Mouse (Mus musculus) lung, postnatal 0 days (tissue): ENCODE results near the gene Ggt5. TPM values are rescaled to one million over a fixed set of nuclear protein-coding genes. Genes with fewer than 3 reads are reported as not detected.

Experiments
- ATAC-seq: fragments of 200-750 bp; cut with Nextera tagmentation; 2 replicates; pipeline ENCODE4 v1.8.0; 2017; ENCODE audit warnings: moderate library complexity
- DNase-seq: peaks from one replicate; pipeline ENCODE4 v3.0.0-alpha.2; 2016; ENCODE audit warnings: low spot score
- H3K27ac ChIP-seq: fragments of 300-500 bp; sonication (generic); 2 replicates; pipeline ENCODE4 v1.5.1; 2014; ENCODE audit warnings: antibody characterized with exemption, mild to moderate bottlenecking, low read length, mixed read lengths
- H3K27me3 ChIP-seq: fragments of 300-500 bp; sonication (generic); replicated peaks from 2 replicates; pipeline ENCODE4 v1.6.1; 2014; ENCODE audit warnings: low read length, mixed read lengths; ENCODE audit not compliant: insufficient read depth
- H3K36me3 ChIP-seq: fragments of 300-500 bp; sonication (generic); 2 replicates; pipeline ENCODE4 v1.6.1; 2014; ENCODE audit warnings: low read length, mixed read lengths; ENCODE audit not compliant: insufficient read depth
- H3K4me1 ChIP-seq: fragments of 300-500 bp; sonication (generic); 2 replicates; pipeline ENCODE4 v1.6.1; 2014; ENCODE audit warnings: antibody characterized with exemption, low read depth, low read length, mixed read lengths; ENCODE audit not compliant: insufficient read depth
- H3K4me2 ChIP-seq: fragments of 300-500 bp; sonication (generic); replicated peaks from 2 replicates; pipeline ENCODE4 v1.6.1; 2014; ENCODE audit warnings: low read depth, mild to moderate bottlenecking, low read length, moderate library complexity, mixed read lengths
- H3K4me3 ChIP-seq: fragments of 300-500 bp; sonication (generic); 2 replicates; pipeline ENCODE4 v1.5.1; 2014; ENCODE audit warnings: low read depth, low read length
- H3K9ac ChIP-seq: fragments of 300-500 bp; sonication (generic); replicated peaks from 2 replicates; pipeline ENCODE4 v1.6.1; 2014; ENCODE audit warnings: low read depth, mild to moderate bottlenecking
- H3K9me3 ChIP-seq: fragments of 300-500 bp; sonication (generic); 2 replicates; pipeline ENCODE4 v1.6.1; 2016; ENCODE audit warnings: low read length, mixed read lengths
- CTCF ChIP-seq: IDR thresholded peaks from 2 replicates; pipeline ENCODE4 v1.5.1; 2016; ENCODE audit warnings: antibody characterized with exemption, mild to moderate bottlenecking
- EP300 ChIP-seq: IDR thresholded peaks from 2 replicates; pipeline ENCODE4 v1.6.1; 2016; ENCODE audit warnings: antibody characterized with exemption, mild to moderate bottlenecking, control low read depth
- WGBS: fragments of 180-500 bp; shearing (Covaris S2); extraction: QIAGEN DNeasy Blood & Tissue Kit; methylation state at CpG from one replicate; pipeline ENCODE4 v1.1.7; 2014; 5-methylcytosine and 5-hydroxymethylcytosine counted together
- polyA plus RNA-seq: library from polyadenylated mRNA; unstranded; fragments of >200 nt; fragmentation: Nextera tagmentation; extraction: Ambion mirVana; gene quantifications from 2 replicates; pipeline ENCODE4 v1.2.1, GENCODE M21; 2015

Ggt5 gene
- polyA plus RNA-seq, 1 experiment from 2014 or later, result 3.4 TPM

DNA sequence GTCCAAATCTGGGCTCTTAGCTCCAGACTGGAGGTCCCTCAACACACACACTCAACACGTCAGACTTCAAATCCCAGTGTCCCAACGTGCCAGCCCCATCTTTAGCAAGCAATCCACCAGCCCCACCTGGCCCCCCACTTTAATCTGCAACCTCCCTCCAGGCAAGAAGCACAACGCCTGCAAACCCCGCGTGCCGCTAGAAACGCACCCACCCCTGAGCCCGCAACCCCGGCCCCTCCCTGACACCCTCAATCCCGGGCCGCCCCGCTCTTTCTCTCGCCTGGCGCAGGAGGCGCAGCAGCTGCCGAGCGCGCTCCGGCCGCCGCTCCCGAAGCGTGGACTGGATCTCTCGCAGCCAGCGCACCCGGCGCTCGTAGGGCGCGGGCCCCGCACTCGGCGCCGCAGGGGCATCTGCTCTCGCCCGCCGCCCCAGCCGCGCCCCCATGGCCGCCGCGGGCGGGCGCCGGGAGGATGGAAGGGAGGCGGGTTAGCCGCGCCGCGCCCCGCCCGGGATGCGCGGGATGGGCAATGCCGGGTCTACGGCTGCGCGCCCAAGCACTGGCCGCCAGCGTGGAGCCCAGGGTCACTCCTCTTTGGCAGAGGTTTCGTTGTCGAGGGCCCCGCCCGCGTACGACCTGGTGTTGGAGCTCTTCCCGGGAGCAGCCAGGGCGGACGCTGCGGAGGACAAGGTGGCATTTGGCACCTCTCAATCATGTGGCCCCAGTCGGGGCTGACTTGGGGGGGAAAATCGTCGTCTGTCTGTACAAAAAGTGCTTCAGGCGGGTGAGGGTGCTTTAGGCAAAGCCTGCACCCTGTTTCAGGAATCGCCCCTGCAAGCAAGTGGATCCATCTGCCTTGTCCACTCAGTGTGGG lies 29.2 kb upstream of the Ggt5 start, which contains the start of gene Lrrc75b:
Lrrc75b (minus strand) TSS at position 655 of the 873 bp plus-strand sequence.
- DNase-seq (peak; percentile 52), ATAC-seq (peak; percentile 56)
- Histone ChIP-seq H3K9ac (no peak within 1 kb of the TSS; the same call in 1 of the 2 replicates), H3K4me3 (peak within 1 kb of the TSS; percentile 47), H3K4me2 (peak within 1 kb of the TSS; percentile 81), H3K4me1 (peaks cover 5% of the 10 kb centered on the region; the same call in 1 of the 2 replicates), H3K9me3 (no peaks in the 10 kb centered on the region), H3K27me3 (peaks cover 19% of the 10 kb centered on the region), H3K27ac (no peak within 1 kb of the TSS), H3K36me3 (no peaks in the 10 kb centered on the region)
- WGBS, result under 1% methylated on average over 65 of the region's 75 CpGs
- TF ChIP-seq EP300, result no peak

DNA sequence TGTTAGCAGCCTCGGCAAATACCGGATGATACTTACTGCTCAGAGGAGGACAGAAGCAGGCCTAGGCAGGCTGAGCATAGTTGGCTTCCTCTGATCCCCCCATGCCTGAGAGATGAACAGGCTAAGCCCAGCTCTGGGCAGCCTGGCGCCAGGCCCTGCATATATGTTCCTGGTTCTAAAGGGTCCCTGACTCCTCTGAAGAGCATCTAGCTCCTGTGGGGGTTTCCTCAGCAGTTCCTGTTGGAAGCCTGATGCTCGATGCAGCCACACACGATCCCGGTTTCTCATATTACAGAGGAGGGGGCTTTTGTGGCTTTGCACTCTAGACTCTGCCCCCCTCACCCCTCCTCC lies 28.6 kb upstream of the Ggt5 start:
- 20% methylated on average over 6 of the region's 6 CpGs for WGBS
- H3K27me3 ChIP-seq, result peaks cover 19% of the 10 kb centered on the region
- no peaks in the 10 kb centered on the region for H3K9me3 ChIP-seq
- DNase-seq (no peak), ATAC-seq (peak; percentile 16; the same call in 1 of the 2 replicates)
- no peak overlapping the region for H3K9ac ChIP-seq
- H3K4me1 ChIP-seq, result peaks cover 5% of the 10 kb centered on the region; the same call in 1 of the 2 replicates
- TF ChIP-seq EP300 (no peak), CTCF (no peak)
- H3K27ac ChIP-seq, result no peak overlapping the region
- H3K36me3 ChIP-seq, result no peaks in the 10 kb centered on the region
- peak overlapping the region; percentile 81 for H3K4me2 ChIP-seq
- H3K4me3 ChIP-seq, result no peak overlapping the region

DNA sequence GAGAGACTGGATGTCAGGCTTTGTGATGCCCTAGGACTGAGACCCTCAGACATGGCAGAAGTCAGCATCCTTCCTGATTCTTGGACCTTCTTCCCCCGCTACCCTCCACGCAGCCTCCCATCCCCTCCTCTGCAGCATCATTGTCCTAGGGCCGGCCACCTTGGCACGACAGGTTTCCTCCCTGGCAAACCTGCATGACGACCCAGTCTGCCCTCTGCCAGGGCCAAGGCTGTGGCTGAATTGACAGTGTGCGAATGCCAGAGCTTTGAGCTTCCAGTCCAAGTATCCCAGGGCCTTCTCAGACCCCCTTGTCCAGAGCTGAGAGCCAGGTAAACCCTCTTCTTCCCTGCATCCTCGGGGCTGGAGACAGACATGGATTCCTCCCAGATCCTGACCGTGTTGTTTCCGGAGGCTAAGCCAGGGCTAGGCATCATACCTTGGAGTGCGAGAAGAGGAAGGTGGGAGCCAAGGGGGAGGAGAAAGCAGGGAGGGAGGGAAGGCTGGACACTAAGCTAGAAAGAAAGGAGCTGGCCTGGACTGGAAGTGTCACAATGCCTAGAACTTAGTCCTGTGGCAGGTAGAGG lies 28.0 kb upstream of the Ggt5 start, which contains the start of gene Ggt1:
Ggt1 (plus strand) TSS at position 534 of the 584 bp plus-strand sequence.
- no peak within 1 kb of the TSS for H3K4me3 ChIP-seq
- no peak within 1 kb of the TSS for H3K27ac ChIP-seq
- no peaks in the 10 kb centered on the region for H3K36me3 ChIP-seq
- H3K4me2 ChIP-seq, result peak within 1 kb of the TSS; percentile 81; the same call in 1 of the 2 replicates
- H3K9me3 ChIP-seq, result no peaks in the 10 kb centered on the region
- ATAC-seq, result no peak
- H3K9ac ChIP-seq, result no peak within 1 kb of the TSS
- no peak for TF ChIP-seq EP300
- no peak for TF ChIP-seq CTCF
- peaks cover 19% of the 10 kb centered on the region for H3K27me3 ChIP-seq
- H3K4me1 ChIP-seq, result peaks cover 5% of the 10 kb centered on the region; the same call in 1 of the 2 replicates
- WGBS, result 48% methylated on average over 10 of the region's 10 CpGs
- DNase-seq, result no peak

DNA sequence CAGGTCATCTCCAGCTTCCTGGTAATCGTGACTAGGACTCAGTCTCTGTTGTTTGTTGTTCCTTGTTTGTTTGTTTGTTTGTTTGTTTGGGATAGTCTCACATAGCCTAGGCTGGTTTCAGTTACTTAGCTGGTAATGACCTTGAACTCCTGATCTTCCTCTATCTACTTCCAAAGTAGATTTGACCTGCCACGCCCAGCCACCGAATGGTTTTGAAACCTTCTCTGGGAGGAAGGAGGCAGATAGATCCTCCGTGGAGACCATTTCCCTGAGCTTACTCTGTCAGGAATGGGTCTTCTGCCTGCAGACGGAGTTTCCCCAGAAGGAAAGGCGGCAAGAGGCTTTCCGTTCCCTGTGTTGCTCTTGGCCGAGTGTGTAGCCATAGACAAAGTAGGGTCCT lies 26.5 kb upstream of the Ggt5 start:
- Histone ChIP-seq H3K4me1 (peaks cover 5% of the 10 kb centered on the region; the same call in 1 of the 2 replicates), H3K9ac (no peak overlapping the region), H3K27me3 (peaks cover 19% of the 10 kb centered on the region), H3K27ac (no peak overlapping the region), H3K9me3 (no peaks in the 10 kb centered on the region), H3K36me3 (no peaks in the 10 kb centered on the region), H3K4me3 (no peak overlapping the region), H3K4me2 (no peak overlapping the region)
- TF ChIP-seq CTCF (no peak), EP300 (no peak)
- 82% methylated on average over 8 of the region's 8 CpGs for WGBS
- DNase-seq (no peak), ATAC-seq (no peak)

DNA sequence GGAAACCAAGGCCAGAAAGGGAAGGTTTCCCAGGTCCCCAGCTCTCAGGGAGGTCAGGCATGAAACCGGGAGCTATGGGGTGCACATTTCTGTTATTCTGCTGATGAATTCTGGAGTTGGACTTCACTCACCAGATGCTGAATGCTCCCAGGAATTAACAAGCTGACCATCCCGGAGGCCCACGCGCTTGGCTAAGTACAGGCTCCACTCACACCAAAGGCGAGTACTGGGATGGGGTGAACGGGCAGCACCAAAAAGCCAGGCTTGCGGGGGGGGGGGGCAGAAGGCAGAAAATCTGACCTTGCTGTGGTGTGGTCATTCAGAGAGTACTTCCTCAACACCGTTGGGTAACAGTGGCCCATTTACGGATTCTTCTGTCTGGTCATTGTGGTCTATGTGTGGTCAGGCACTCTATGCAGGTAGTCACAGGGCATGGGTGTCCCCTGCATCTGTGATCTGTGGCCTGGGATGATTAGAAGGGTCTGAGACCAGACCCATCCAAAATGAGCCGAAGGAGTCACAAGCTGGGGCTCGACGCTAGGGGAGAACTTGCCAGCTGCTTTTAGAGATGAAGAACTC lies 24.4 kb upstream of the Ggt5 start:
- Histone ChIP-seq H3K4me3 (no peak overlapping the region), H3K4me1 (peaks cover 2% of the 10 kb centered on the region; the same call in 1 of the 2 replicates), H3K27me3 (peaks cover 10% of the 10 kb centered on the region), H3K9ac (no peak overlapping the region), H3K27ac (no peak overlapping the region), H3K4me2 (no peak overlapping the region), H3K9me3 (no peaks in the 10 kb centered on the region), H3K36me3 (no peaks in the 10 kb centered on the region)
- WGBS, result 76% methylated on average over 12 of the region's 12 CpGs
- ATAC-seq (no peak), DNase-seq (no peak)
- TF ChIP-seq CTCF (no peak), EP300 (no peak)

DNA sequence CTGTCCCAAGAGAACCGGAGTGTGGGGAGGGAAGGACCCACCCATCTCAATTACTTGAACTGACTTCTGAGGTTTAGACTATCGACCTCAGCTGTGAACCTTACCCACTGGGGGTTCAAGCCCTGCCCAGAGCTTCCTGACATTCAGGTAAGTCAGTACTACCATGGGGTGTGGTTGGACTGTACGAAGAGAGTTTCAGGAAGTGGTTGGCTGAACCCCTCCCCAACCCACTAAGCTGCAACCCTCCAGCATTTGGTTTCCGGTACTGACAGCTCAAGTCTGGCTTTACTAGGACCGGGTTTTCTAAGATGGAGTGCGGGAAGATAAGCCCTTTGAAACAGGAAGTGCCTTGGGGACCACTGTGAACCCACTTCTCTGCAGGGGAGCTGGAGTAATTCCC lies 23.7 kb upstream of the Ggt5 start:
- DNase-seq, result no peak
- Histone ChIP-seq H3K4me1 (no peaks in the 10 kb centered on the region), H3K4me2 (no peak overlapping the region), H3K27ac (no peak overlapping the region), H3K9ac (no peak overlapping the region), H3K4me3 (no peak overlapping the region), H3K9me3 (no peaks in the 10 kb centered on the region), H3K36me3 (no peaks in the 10 kb centered on the region), H3K27me3 (peaks cover 4% of the 10 kb centered on the region)
- 44% methylated on average over 6 of the region's 6 CpGs for WGBS
- peak; percentile 25; the same call in 1 of the 2 replicates for ATAC-seq
- TF ChIP-seq EP300 (no peak), CTCF (no peak)
